Mouse (Mus musculus) midbrain, embryonic 16.5 days (tissue): ENCODE measurements at regions not wholly inside any gene's neighbourhood (a gene's known extent, or its start where the extent isn't known, plus 50 kb on each side); places are given as distances from the start of the nearest gene placed in this dataset.
A peak's percentile ranks its signal among the peaks of the same experiment; 100 is the strongest.

Experiments used
- ATAC-seq: fragments of 200-750 bp; cut with Nextera tagmentation; 2 replicates; pipeline ENCODE4 v1.8.0; 2017; ENCODE audit warnings: moderate TSS enrichment
- H3K27ac ChIP-seq: fragments of 300-500 bp; sonication (generic); 2 replicates; pipeline ENCODE4 v1.5.1; 2014; ENCODE audit warnings: mild to moderate bottlenecking, low read length, mixed read lengths
- H3K27me3 ChIP-seq: fragments of 300-500 bp; sonication (generic); 2 replicates; pipeline ENCODE4 v1.6.1; 2014; ENCODE audit warnings: low read depth, low read length, mixed read lengths; ENCODE audit not compliant: control insufficient read depth, insufficient read depth
- H3K36me3 ChIP-seq: fragments of 300-500 bp; sonication (generic); 2 replicates; pipeline ENCODE4 v1.6.1; 2014; ENCODE audit warnings: mild to moderate bottlenecking, low read length, moderate library complexity, mixed read lengths; ENCODE audit not compliant: control insufficient read depth, insufficient read depth
- H3K4me1 ChIP-seq: fragments of 300-500 bp; sonication (generic); 2 replicates; pipeline ENCODE4 v1.6.1; 2014; ENCODE audit warnings: mild to moderate bottlenecking, low read length, mixed read lengths; ENCODE audit not compliant: control insufficient read depth, insufficient read depth
- H3K4me2 ChIP-seq: fragments of 300-500 bp; sonication (generic); 2 replicates; pipeline ENCODE4 v1.6.1; 2014; ENCODE audit warnings: mild to moderate bottlenecking, low read length, mixed read lengths
- H3K4me3 ChIP-seq: fragments of 300-500 bp; sonication (generic); 2 replicates; pipeline ENCODE4 v1.5.1; 2014; ENCODE audit warnings: low read depth, mild to moderate bottlenecking, low read length, moderate library complexity, mixed read lengths
- H3K9ac ChIP-seq: fragments of 300-500 bp; sonication (generic); 2 replicates; pipeline ENCODE4 v1.6.1; 2014; ENCODE audit warnings: low read depth, low read length, mixed read lengths
- H3K9me3 ChIP-seq: fragments of 300-500 bp; sonication (generic); replicated peaks from 2 replicates; pipeline ENCODE4 v1.6.1; 2014; ENCODE audit warnings: mild to moderate bottlenecking, low read length, mixed read lengths; ENCODE audit not compliant: control insufficient read depth, poor library complexity, severe bottlenecking
- WGBS: fragments of 180-500 bp; shearing (Covaris S2); extraction: QIAGEN DNeasy Blood & Tissue Kit; methylation state at CpG from one replicate; pipeline ENCODE4 v1.1.7; 2014; 5-methylcytosine and 5-hydroxymethylcytosine counted together

GRCm38 (mm10) chr1:18465303-18465829, 200.4 kb upstream of the Defb41 start:
- no peak overlapping the region for H3K4me3 ChIP-seq
- no peak overlapping the region for H3K27ac ChIP-seq
- H3K4me1 ChIP-seq = peaks cover 3% of the 10 kb centered on the region; the same call in 1 of the 2 replicates
- 0 out of 2 replicates have a peak, but pooled peaks have one; percentile 32 for ATAC-seq
- H3K9me3 ChIP-seq = no peaks in the 10 kb centered on the region
- no peaks in the 10 kb centered on the region for H3K36me3 ChIP-seq
- H3K9ac ChIP-seq = no peak overlapping the region
- WGBS = 81% methylated on average over 3 of the region's 3 CpGs
- H3K27me3 ChIP-seq = no peaks in the 10 kb centered on the region
- no peak overlapping the region for H3K4me2 ChIP-seq

GRCm38 (mm10) chr1:18463218-18463617, 198.3 kb upstream of the Defb41 start:
- H3K9ac ChIP-seq = no peak overlapping the region
- ATAC-seq = no peak
- H3K4me3 ChIP-seq = no peak overlapping the region
- WGBS = 29% methylated on average over 1 of the region's 1 CpGs
- H3K36me3 ChIP-seq = no peaks in the 10 kb centered on the region
- no peak overlapping the region for H3K4me2 ChIP-seq
- peaks cover 3% of the 10 kb centered on the region; the same call in 1 of the 2 replicates for H3K4me1 ChIP-seq
- H3K27me3 ChIP-seq = no peaks in the 10 kb centered on the region
- peak overlapping the region; percentile 43 for H3K27ac ChIP-seq
- no peaks in the 10 kb centered on the region for H3K9me3 ChIP-seq

GRCm38 (mm10) chr1:18416297-18416732, 151.4 kb upstream of the Defb41 start:
- Histone ChIP-seq H3K36me3 (no peaks in the 10 kb centered on the region), H3K4me1 (no peaks in the 10 kb centered on the region; the same call in 1 of the 2 replicates), H3K4me3 (no peak overlapping the region), H3K4me2 (no peak overlapping the region), H3K9ac (no peak overlapping the region), H3K27ac (peak overlapping the region; percentile 70), H3K27me3 (no peaks in the 10 kb centered on the region), H3K9me3 (no peaks in the 10 kb centered on the region)
- 16% methylated on average over 3 of the region's 3 CpGs for WGBS
- peak; percentile 85 for ATAC-seq

GRCm38 (mm10) chr1:18415879-18416278, 150.9 kb upstream of the Defb41 start:
- Histone ChIP-seq H3K9ac (no peak overlapping the region), H3K4me1 (no peaks in the 10 kb centered on the region; the same call in 1 of the 2 replicates), H3K4me3 (no peak overlapping the region), H3K27me3 (no peaks in the 10 kb centered on the region), H3K27ac (peak overlapping the region; percentile 60), H3K36me3 (no peaks in the 10 kb centered on the region), H3K9me3 (no peaks in the 10 kb centered on the region), H3K4me2 (no peak overlapping the region)
- WGBS = 10% methylated on average over 2 of the region's 2 CpGs
- ATAC-seq = peak; percentile 72

GRCm38 (mm10) chr1:18412746-18413145, 147.8 kb upstream of the Defb41 start:
- 73% methylated on average over 2 of the region's 2 CpGs for WGBS
- no peaks in the 10 kb centered on the region; the same call in 1 of the 2 replicates for H3K4me1 ChIP-seq
- ATAC-seq = no peak
- H3K4me3 ChIP-seq = no peak overlapping the region
- no peak overlapping the region for H3K4me2 ChIP-seq
- no peaks in the 10 kb centered on the region for H3K27me3 ChIP-seq
- H3K9ac ChIP-seq = no peak overlapping the region
- no peaks in the 10 kb centered on the region for H3K36me3 ChIP-seq
- H3K9me3 ChIP-seq = no peaks in the 10 kb centered on the region
- no peak overlapping the region for H3K27ac ChIP-seq

GRCm38 (mm10) chr1:18389591-18389990, 124.7 kb upstream of the Defb41 start:
- H3K4me1 ChIP-seq = no peaks in the 10 kb centered on the region
- no peaks in the 10 kb centered on the region for H3K9me3 ChIP-seq
- H3K4me3 ChIP-seq = no peak overlapping the region
- no peaks in the 10 kb centered on the region for H3K27me3 ChIP-seq
- no peaks in the 10 kb centered on the region for H3K36me3 ChIP-seq
- no peak overlapping the region for H3K4me2 ChIP-seq
- ATAC-seq = no peak
- H3K27ac ChIP-seq = no peak overlapping the region
- no peak overlapping the region for H3K9ac ChIP-seq

- no peaks in the 10 kb centered on the region for H3K27me3 ChIP-seq
- no peak overlapping the region for H3K9ac ChIP-seq
- no peak overlapping the region for H3K27ac ChIP-seq
- H3K9me3 ChIP-seq = no peaks in the 10 kb centered on the region
- WGBS = 50% methylated on average over 4 of the region's 4 CpGs
- H3K36me3 ChIP-seq = no peaks in the 10 kb centered on the region
- peak; percentile 60; the same call in 1 of the 2 replicates for ATAC-seq
- no peaks in the 10 kb centered on the region; the same call in 1 of the 2 replicates for H3K4me1 ChIP-seq
- H3K4me2 ChIP-seq = no peak overlapping the region
- no peak overlapping the region for H3K4me3 ChIP-seq
Observed at GRCm38 (mm10) chr1:18384079-18384478, 119.1 kb upstream of the Defb41 start.

- H3K4me2 ChIP-seq = no peak overlapping the region
- no peaks in the 10 kb centered on the region for H3K27me3 ChIP-seq
- H3K9me3 ChIP-seq = no peaks in the 10 kb centered on the region
- H3K4me3 ChIP-seq = no peak overlapping the region
- H3K27ac ChIP-seq = no peak overlapping the region
- ATAC-seq = no peak
- H3K9ac ChIP-seq = no peak overlapping the region
- H3K4me1 ChIP-seq = no peaks in the 10 kb centered on the region
- H3K36me3 ChIP-seq = no peaks in the 10 kb centered on the region
- 68% methylated on average over 9 of the region's 9 CpGs for WGBS
Observed at GRCm38 (mm10) chr1:18359951-18360731, 95.2 kb upstream of the Defb41 start.

- Histone ChIP-seq H3K9me3 (no peaks in the 10 kb centered on the region), H3K4me2 (no peak overlapping the region), H3K9ac (no peak overlapping the region), H3K27ac (no peak overlapping the region), H3K36me3 (no peaks in the 10 kb centered on the region), H3K4me3 (no peak overlapping the region), H3K27me3 (no peaks in the 10 kb centered on the region), H3K4me1 (no peaks in the 10 kb centered on the region)
- ATAC-seq = no peak; the same call in 1 of the 2 replicates
- 89% methylated on average over 1 of the region's 1 CpGs for WGBS
Observed at GRCm38 (mm10) chr1:18338871-18339270, 73.9 kb upstream of the Defb41 start.
